Mouse (Mus musculus) left cerebral cortex, adult 2 months (tissue): Measurements from ENCODE around the gene Miga1. TPM values are rescaled to one million over a fixed set of nuclear protein-coding genes. Genes with fewer than 3 reads are reported as not detected.
A peak's percentile ranks its signal among the peaks of the same experiment; 100 is the strongest.
"Not testable (repeated sequence)": the region's sequence is repeated elsewhere in the genome, so short reads cannot be mapped to it uniquely, and the experiment has no call there.

Experiments
- DNase-seq, 2 experiments: peaks; one replicate each; pipeline ENCODE4 v3.0.0; 2021 to 2022; ENCODE audit warnings: low spot score in 2 of 2, mixed read lengths in 1 of 2; ENCODE audit errors: extremely low spot score in 1 of 2
- H3K27ac ChIP-seq: fragments of 200-600 bp; 2 replicates; pipeline ENCODE4 v1.8.1; 2022
- H3K4me3 ChIP-seq: fragments of 200-600 bp; 2 replicates; pipeline ENCODE4 v1.8.1; 2022
- CTCF ChIP-seq: fragments of 200-600 bp; IDR thresholded peaks from 2 replicates; pipeline ENCODE4 v1.8.1; 2022; ENCODE audit warnings: antibody characterized with exemption, mild to moderate bottlenecking, moderate library complexity
- intact Hi-C: fragments of 180-260 bp; cut with DNase I; formaldehyde crosslinking; loops from one replicate; pipeline ENCODE4 v1.15.1; 2025
- total RNA-seq, 2 experiments: library from RNA; stranded (reverse); gene quantifications; 2 replicates each; pipeline ENCODE4 v1.2.3; 2021

The Miga1 gene
- total RNA-seq, 2 experiments from 2014 or later: 76.2 to 78.3 TPM

- intact Hi-C loops: no loop called here
- TF ChIP-seq CTCF: peak; percentile 86
- DNase-seq: peak; percentile 62 to 66
Observed at GRCm38 (mm10) chr3:152315613-152316012, 24.6 kb downstream of the Miga1 start.

GRCm38 (mm10) chr3:152314666-152315065, 25.5 kb downstream of the Miga1 start:
- H3K4me3 ChIP-seq, intact Hi-C loops, DNase-seq, H3K27ac ChIP-seq: not testable (repeated sequence)

More at GRCm38 (mm10) chr3:152315613-152316012, 24.6 kb downstream of the Miga1 start:
- Histone ChIP-seq H3K4me3 (no peak overlapping the region), H3K27ac (no peak overlapping the region)

GRCm38 (mm10) chr3:152309250-152309645, 31.0 kb downstream of the Miga1 start:
- intact Hi-C loops: no loop called here
- Histone ChIP-seq H3K4me3 (no peak overlapping the region), H3K27ac (no peak overlapping the region)
- no peak for DNase-seq
- TF ChIP-seq CTCF: no peak

GRCm38 (mm10) chr3:152308485-152309249, 31.5 kb downstream of the Miga1 start:
- Histone ChIP-seq H3K4me3 (no peak overlapping the region), H3K27ac (no peak overlapping the region)
- intact Hi-C loops: no loop called here
- TF ChIP-seq CTCF: no peak
- no peak for DNase-seq

- intact Hi-C loops: no loop called here
Observed at GRCm38 (mm10) chr3:152305971-152306370, 34.2 kb downstream of the Miga1 start.

GRCm38 (mm10) chr3:152305080-152305479, 35.1 kb downstream of the Miga1 start:
- TF ChIP-seq CTCF: no peak
- intact Hi-C loops: no loop called here
- no peak overlapping the region for H3K27ac ChIP-seq
- no peak overlapping the region for H3K4me3 ChIP-seq
- DNase-seq: no peak

More at GRCm38 (mm10) chr3:152305971-152306370, 34.2 kb downstream of the Miga1 start:
- H3K4me3 ChIP-seq: no peak overlapping the region
- DNase-seq: no peak
- TF ChIP-seq CTCF: no peak
- H3K27ac ChIP-seq: no peak overlapping the region

GRCm38 (mm10) chr3:152304093-152304815, 36.0 kb downstream of the Miga1 start:
- no peak for TF ChIP-seq CTCF
- intact Hi-C loops: no loop called here
- peak in 1 of 2 experiments; percentile 18 for DNase-seq
- Histone ChIP-seq H3K4me3 (no peak overlapping the region), H3K27ac (no peak overlapping the region)

- no peak for DNase-seq
- no peak overlapping the region for H3K4me3 ChIP-seq
- H3K27ac ChIP-seq: no peak overlapping the region
- intact Hi-C loops: no loop called here
- no peak for TF ChIP-seq CTCF
Observed at GRCm38 (mm10) chr3:152302991-152303390, 37.2 kb downstream of the Miga1 start.

GRCm38 (mm10) chr3:152300376-152301337, 39.5 kb downstream of the Miga1 start:
- DNase-seq: no peak
- intact Hi-C loops: no loop called here
- peak; percentile 19 for TF ChIP-seq CTCF
- Histone ChIP-seq H3K4me3 (no peak overlapping the region), H3K27ac (no peak overlapping the region)

GRCm38 (mm10) chr3:152295896-152296295, 44.3 kb downstream of the Miga1 start:
- no peak for DNase-seq
- TF ChIP-seq CTCF: no peak
- Histone ChIP-seq H3K27ac (no peak overlapping the region), H3K4me3 (no peak overlapping the region)
- intact Hi-C loops: no loop called here

- Histone ChIP-seq H3K4me3 (no peak overlapping the region), H3K27ac (no peak overlapping the region)
- intact Hi-C loops: no loop called here
- no peak for DNase-seq
- TF ChIP-seq CTCF: no peak
Observed at GRCm38 (mm10) chr3:152294400-152294799, 45.8 kb downstream of the Miga1 start.
